Mouse (Mus musculus) hindlimb bud, embryonic 11.5 days (tissue): Measurements from ENCODE around the gene Gli3.

Experiments
- DNase-seq: peaks from one replicate; pipeline ENCODE4 v3.0.0-alpha.2; 2012; ENCODE audit warnings: low read depth, low spot score; ENCODE audit errors: extremely low spot score

The Gli3 gene

GRCm38 (mm10) chr13:15488065-15488464 is 25.0 kb downstream of the Gli3 start:
- no peak for DNase-seq

GRCm38 (mm10) chr13:15495820-15496219 is 32.8 kb downstream of the Gli3 start:
- no peak for DNase-seq

GRCm38 (mm10) chr13:15498338-15498737 is 35.3 kb downstream of the Gli3 start:
- DNase-seq: no peak

- no peak for DNase-seq
These were observed 47.9 kb downstream of the Gli3 start for GRCm38 (mm10) chr13:15510925-15511324.

GRCm38 (mm10) chr13:15513114-15513513 is 50.1 kb downstream of the Gli3 start:
- DNase-seq: no peak

- no peak for DNase-seq
These were observed 51.0 kb downstream of the Gli3 start for GRCm38 (mm10) chr13:15514082-15514481.

GRCm38 (mm10) chr13:15517048-15517760 is 54.2 kb downstream of the Gli3 start:
- no peak for DNase-seq

GRCm38 (mm10) chr13:15520353-15520752 is 57.3 kb downstream of the Gli3 start:
- no peak for DNase-seq

- DNase-seq: no peak
These were observed 59.1 kb downstream of the Gli3 start for GRCm38 (mm10) chr13:15522153-15522552.

GRCm38 (mm10) chr13:15524208-15524607 is 61.2 kb downstream of the Gli3 start:
- no peak for DNase-seq

- no peak for DNase-seq
These were observed 63.7 kb downstream of the Gli3 start for GRCm38 (mm10) chr13:15526691-15527090.

- DNase-seq: no peak
These were observed 68.5 kb downstream of the Gli3 start for GRCm38 (mm10) chr13:15531568-15531967.

- DNase-seq: no peak
These were observed 74.2 kb downstream of the Gli3 start for GRCm38 (mm10) chr13:15537206-15537605.

- no peak for DNase-seq
These were observed 74.6 kb downstream of the Gli3 start for GRCm38 (mm10) chr13:15537611-15538010.

GRCm38 (mm10) chr13:15538389-15538788 is 75.4 kb downstream of the Gli3 start:
- no peak for DNase-seq

GRCm38 (mm10) chr13:15542053-15542452 is 79.0 kb downstream of the Gli3 start:
- DNase-seq: no peak

GRCm38 (mm10) chr13:15543169-15543887 is 80.3 kb downstream of the Gli3 start:
- no peak for DNase-seq

GRCm38 (mm10) chr13:15543888-15544640 is 81.0 kb downstream of the Gli3 start:
- no peak for DNase-seq

GRCm38 (mm10) chr13:15545346-15545896 is 82.4 kb downstream of the Gli3 start:
- DNase-seq: no peak

GRCm38 (mm10) chr13:15546258-15546657 is 83.2 kb downstream of the Gli3 start:
- no peak for DNase-seq

GRCm38 (mm10) chr13:15549466-15549865 is 86.4 kb downstream of the Gli3 start:
- DNase-seq: no peak
